Mouse (Mus musculus) gastrocnemius, adult 18-20 months (tissue): ENCODE data around the gene Map3k7cl. TPM values are rescaled to one million over a fixed set of nuclear protein-coding genes. Genes with fewer than 3 reads are reported as not detected.

Experiments used
- DNase-seq: peaks from one replicate; pipeline ENCODE4 v3.0.0; 2021; ENCODE audit warnings: low spot score
- long read RNA-seq, 2 experiments: library from polyadenylated mRNA; stranded (forward); transcript quantifications; one replicate each; pipeline ENCODE4 v2.0.0; 2021
- total RNA-seq, 2 experiments: library from RNA; stranded (reverse); gene quantifications; 2 replicates each; pipeline ENCODE4 v1.2.3; 2021

The Map3k7cl gene
- total RNA-seq = 10 to 100 TPM in 1 of 2 experiments, 1 to 10 TPM in 1; 8.2 to 11.4 TPM
- long read RNA-seq, experiment 1, partial matches to known transcripts = 0 of 3 reads
- long read RNA-seq, experiment 1, other reads (novel, unspliced or antisense) = 1 of 3 reads
- long read RNA-seq, experiment 2, partial matches to known transcripts = 0 of 3 reads
- long read RNA-seq, experiment 2, other reads (novel, unspliced or antisense) = 1 of 3 reads

DNA sequence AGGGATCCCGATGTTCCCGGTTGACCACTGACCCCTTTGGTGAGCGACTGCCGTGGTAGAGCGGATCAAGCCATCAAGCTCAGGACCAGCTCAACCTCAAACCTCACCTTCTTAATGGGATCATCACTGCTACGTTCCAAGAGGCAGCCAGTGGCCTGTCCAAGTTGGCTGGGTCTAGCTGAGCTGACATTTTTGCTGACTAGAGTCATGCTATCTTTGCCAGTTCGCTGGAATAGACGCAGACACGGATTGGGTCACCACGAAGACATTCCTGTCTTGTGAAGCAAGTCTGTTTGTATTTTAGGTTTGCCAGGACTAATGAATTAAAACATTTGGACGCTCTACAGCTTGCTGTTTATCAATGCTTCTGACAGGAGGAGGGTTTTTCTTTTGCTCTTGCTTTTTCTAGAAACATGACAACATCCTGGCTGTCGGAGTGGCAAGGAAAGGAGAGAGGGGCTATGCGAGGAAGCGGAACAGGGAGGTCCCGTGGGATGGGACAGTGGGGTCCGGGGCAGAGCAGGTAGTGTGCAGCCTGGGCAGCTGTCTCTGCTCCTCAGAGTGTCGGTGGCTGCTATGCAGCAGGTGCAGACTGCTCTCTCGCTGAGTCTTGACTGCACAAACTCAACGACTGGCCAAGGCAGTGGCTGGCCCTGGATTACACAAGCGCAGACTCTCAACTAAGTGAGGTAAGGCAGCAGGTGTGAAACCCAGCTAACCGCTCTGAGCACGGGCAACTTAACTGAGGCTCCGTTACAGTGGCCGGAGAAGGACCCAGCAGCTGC, at the start of gene Map3k7cl:
Gene Map3k7cl (plus strand): TSS at position 424 of the 785 bp plus-strand sequence.
- DNase-seq = peak; percentile 70

DNA sequence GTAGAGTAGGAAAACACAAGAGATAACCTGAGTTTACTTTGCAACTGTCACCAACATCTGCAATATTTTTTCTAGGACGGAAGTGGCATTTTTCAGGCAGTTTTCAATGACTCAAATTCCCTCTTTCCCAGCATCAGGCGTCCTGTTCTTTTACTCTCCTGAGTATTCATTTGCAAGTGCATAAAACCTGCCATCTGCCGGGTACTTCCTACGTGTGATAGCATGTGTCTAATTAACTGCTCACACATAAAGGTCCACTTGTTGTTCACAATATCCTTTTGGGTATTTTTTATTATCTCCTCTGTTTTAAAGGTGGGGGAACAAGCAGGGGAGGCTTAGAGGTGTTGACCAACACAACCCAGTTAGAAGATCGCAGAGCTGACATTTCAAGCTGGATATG, 41.4 kb upstream of the Map3k7cl start:
- no peak for DNase-seq

DNA sequence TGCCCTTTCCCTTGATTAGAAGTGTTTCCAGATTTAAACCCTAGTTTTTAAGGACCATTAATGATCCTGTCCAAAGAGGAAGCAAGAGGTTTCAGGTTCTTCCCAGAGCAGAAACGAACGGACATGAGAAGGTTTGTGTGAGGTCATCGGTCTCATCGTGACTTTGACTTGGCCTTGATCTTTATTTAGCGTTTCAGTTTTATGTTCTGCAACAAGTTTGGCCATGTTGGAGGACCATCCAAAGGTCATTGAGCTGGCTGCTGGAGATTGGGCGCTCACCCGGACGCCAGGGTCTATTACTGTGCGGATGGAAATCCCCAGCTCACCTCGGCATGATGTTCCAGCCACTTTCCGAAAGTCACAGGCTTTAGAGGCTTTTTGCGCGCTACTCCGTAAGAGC, 40.8 kb upstream of the Map3k7cl start:
- DNase-seq = peak; percentile 20

DNA sequence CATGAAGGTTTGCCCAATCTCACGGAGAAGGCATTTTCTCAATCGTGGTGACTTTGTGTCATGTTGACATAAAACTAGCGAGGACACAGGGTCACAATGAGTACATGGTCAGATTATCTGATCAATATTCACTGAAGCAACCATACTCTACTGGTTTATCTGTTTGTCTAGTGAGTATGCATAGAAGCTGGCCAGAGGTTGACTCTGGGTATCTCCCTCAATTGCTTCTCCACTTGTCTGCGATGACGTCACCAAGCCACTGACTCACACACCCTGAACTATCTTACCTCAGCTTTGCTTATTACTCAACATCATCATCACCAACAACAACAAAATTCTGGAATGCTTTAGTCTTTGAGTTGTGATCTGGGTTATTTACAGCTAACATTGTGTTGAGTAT, 28.9 kb upstream of the Map3k7cl start:
- no peak for DNase-seq

DNA sequence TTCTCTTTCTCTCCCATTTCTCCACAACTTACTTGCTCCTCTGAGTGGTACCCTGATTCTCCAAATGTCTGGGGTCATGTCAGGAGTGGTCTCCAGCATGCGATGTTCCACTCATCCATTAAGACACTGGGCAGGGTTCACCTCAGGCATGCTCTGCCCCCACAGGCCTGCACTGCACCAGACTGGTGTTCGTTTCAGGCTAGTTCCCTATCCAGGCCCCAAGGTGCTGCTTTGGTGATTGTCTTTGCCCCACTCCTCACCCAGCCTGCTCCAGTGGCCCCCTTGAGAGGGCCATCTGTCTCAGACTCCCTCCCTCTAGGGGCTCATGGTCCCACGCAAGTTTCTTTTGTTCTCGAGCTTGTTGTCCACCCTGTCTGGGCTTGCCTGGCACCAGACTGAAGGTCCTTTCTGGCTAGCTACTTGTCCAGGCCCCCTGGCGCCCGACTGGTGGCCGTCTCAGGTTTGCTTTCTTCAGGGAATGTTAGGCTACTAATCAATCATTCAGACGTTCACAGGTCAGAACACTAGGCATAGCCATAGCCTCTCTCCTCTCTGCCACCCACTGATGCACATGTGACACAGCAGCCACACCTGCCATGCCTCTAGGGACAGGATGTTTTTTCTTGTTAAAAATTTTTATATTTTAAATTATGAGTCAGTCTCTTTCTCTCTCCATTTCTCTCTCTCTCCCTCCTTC, 25.4 kb upstream of the Map3k7cl start:
- DNase-seq = no peak

DNA sequence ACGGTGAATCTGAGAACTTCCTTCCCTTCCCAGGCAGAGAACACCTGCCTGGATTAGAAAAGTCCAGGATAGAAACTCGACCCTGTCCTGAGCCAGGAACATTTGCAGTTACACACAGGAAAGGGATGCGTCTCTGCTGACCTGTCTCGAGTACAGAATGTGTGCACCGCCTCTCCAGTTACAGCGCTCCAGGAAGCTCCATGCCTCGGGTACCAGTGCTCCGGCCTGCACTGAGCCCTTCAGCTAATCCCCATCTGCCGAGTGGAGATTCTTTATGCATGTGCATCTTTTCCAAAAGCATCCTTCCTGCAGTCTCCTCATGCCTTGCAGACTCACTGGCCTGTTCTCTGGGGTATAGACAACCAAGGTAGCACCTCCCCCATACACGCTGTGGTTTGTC, 24.4 kb upstream of the Map3k7cl start:
- no peak for DNase-seq

DNA sequence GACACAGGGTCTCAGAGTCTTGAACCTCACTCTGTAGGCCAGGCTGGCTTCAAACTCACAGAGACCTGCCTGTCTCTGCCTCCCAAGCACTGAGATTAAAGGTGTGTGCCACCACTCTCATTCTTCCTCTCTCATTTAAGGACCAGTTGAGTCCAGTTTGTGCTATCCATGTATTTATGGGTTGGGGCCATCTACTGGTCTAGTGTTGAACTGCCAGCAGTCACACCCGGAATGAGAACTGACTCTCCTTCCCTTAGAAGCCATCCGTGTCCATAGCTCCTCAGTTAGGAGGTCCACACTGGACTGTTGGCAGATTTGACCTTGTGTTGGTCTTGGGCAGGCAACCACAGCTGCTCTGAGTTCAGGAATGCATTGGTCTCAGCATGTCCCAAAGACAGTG, 4.8 kb upstream of the Map3k7cl start:
- DNase-seq = no peak

DNA sequence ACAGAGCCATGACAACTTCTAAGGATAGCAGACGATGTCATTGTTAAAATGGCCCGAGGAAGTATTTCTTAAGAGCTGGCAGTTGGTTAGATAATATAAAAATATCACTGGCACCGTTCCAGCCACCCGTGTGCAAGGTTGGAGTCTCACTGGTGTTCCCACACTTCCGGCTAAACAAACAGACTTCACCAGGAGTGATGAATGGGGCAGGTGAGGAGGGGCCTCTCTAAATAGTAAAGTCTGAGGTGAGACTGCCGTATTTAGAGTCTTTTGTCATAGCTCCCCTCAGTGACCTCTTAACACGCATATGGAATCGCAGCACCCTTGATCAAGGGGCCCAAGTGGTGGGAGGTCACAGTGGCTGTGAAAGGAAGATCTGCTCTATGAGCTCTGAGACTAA, 3.2 kb downstream of the Map3k7cl start:
- DNase-seq = no peak

DNA sequence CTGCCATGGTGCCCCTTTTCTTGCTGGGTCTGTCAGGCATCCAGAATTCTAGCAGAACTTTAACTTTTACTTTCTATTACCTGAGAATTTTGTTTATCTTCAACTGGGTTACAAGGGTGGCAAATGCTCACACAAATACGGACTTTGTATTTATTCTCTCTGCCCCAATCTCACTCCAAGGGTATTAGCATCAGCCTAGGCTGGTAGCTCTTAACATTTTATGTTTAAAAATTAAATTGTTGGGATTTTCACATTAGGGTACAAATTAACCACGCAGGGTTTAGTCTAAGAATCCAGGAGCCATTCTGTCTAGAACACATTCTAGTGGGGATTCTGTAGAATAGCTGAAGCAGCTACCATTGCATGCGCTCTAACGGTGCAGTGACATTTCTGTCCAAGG, 8.4 kb downstream of the Map3k7cl start:
- DNase-seq = no peak

DNA sequence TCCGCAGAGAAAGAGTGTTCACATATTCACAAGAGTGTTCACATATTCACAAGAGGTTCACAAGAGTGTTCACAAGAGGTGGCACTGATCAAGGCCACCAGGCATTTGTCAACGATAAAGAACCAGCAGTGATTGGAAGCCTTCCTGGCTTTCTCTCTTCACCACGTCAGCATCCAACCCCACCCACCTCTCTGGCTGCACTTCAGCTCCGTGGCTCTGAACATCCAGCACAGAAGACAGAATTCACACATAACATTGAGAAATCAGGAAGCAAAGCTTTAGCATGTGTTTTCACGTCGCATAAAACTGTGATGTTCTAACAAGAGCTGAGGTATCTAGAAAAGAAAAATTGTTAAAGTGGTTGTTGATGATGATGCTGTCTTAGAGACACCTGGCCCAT, 10.4 kb downstream of the Map3k7cl start:
- DNase-seq = no peak

DNA sequence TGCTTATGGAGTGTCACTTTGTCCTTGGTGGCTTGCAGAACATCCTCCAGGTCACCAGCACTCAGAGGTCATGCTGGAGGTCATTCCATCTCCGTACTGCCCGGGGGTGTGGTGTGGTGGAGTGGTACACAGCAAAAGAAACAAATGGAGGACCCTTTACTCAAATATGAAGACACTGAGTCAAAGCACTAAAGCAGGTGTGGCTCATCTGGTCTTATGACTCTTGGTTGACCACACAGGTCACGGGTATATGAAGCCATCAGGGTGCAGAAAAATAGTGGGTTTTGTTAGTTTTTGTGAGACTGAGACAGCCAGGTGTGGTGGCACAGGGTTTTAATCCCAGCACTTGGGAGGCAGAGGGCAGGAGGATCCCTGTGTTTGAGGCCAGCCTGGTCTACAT, 11.4 kb downstream of the Map3k7cl start:
- DNase-seq = no peak

DNA sequence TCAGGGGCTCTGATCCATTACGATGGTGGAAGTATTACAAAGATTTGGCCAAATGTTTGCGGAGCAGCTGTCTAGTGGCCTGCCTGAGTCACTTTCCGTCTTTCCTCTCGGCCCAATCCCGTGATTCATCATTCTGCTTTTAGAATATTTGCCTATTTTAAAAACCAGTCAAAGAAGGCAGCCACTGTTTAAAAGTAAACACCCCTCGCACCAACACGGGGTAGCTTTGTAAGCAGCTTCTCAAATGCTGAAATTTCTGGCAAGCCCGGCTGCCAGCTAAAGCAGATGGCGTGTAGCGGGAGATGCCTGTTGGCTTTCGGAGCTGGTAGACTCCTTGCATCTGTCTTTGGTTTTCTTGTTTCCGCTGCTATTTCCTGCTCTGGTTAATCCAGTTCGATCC, 14.4 kb downstream of the Map3k7cl start:
- peak; percentile 25 for DNase-seq

DNA sequence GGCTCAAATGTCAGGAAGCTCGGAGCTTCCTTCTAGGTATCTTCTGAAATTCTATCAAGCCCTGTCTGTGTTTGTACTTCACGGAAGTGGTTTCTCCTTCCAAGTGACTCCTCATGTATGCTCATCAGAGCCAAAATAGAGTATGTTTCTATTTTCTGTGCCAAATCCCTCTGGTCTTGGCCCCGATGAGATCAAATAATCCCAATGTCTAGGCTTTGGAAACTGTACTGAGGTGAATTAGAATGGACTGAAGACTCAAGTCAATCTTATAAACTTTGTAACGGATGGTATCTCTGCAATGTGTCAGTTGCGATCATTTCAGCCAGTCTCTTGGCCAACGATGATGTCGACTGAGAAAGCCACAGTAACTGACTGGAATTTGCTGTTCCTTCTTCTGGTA, 15.1 kb downstream of the Map3k7cl start:
- no peak for DNase-seq

DNA sequence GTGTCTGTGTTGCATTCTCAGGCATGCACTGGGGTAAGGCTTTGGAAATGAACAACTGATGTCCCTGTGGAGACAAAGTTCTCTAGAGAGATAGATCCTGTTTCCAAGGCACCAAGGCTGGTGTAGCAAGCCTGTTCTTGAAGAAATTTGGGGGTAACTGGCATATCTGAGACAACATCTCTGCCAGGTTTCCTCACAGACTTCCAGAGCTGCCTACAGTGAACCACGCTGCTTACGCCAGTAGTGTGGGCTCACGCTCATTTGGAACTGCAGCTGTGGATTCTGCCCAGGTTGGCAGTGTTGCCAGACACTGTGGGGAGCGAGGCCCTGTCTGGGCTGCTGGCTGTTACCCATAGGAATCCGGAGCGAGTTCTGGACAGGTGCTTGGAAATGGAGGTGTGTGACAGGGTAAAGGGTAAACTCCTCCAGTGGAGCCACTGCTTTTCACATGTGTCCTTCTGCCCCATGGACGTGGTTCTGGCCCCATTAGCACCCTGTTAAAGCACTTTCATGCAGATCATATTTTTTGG, 16.5 kb downstream of the Map3k7cl start:
- no peak for DNase-seq

DNA sequence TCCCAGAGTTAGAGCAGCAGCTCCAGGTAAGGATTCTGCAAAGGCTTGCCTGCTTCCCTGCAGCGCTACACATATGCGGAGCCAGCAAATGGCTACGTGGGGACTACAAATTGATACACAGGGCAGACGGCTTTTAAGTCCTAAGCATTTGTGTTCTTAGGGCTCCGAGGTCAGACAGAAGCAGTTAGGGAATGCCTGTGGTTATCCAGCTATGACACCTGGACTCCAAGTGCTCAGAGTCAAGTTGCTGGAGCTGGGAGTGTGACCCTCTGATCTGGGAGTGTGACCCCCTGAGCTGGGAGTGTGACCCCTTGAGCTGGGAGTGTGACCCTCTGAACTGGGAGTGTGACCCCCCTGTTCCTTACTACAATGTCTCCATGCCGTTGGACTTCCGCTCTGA, 17.2 kb downstream of the Map3k7cl start:
- no peak for DNase-seq

DNA sequence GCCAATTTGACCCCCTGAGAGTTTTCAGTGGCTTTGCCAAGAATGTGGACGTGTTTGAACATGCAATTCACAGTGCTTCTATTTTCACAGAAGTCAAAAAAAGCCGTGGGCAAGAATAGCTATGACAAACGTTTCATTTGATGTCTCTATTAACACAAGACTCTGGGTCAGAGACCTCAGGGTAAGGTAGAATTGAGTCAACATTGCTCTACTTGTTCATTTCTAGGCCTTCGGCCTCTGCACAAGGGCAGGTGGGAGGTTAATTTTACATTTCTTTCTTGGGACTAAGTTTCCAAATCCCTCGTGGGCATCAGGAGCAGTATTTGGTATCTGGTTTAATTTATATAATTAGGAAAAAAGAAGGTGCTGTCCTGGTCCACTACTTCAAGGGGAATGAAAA, 20.3 kb downstream of the Map3k7cl start:
- DNase-seq = no peak

DNA sequence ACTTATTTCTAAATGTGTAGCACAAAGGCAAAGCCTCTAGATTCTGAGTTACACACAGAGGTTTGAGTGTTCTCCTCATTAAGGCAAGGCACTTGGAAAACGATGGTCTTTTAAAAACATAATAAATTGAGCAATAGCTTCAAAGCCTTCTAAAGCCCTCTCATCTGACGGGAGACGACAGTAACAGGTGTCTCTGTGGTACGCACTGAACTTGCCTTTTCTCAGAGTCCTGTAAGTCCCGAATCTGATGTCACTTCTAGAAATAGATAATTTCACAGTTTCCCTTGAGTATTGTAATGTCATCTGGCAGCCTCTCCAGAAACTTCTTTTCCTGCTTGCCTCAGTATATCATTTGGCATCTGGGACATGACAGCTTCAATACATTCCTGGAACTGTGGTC, 21.0 kb downstream of the Map3k7cl start:
- no peak for DNase-seq

DNA sequence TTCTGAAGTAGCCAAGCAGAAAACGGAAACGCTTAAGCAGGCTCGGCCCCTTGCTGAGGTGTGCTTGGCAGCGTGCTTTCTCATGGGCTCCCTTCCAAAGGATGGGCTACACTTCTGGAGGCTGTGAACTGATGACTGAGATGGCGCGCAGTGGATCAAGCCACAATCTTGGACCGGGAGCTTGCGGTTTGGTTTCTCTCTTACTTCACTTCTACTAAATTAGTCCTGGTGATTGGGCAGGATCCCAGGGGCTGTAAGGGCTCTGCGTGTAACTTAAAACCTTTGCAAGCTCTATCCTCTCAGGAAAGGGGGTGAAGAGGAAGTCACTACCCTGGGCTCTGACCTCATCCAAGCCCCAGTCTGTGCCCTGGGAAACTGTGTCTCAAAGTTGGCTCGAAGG, 22.5 kb downstream of the Map3k7cl start:
- DNase-seq = peak; percentile 53

DNA sequence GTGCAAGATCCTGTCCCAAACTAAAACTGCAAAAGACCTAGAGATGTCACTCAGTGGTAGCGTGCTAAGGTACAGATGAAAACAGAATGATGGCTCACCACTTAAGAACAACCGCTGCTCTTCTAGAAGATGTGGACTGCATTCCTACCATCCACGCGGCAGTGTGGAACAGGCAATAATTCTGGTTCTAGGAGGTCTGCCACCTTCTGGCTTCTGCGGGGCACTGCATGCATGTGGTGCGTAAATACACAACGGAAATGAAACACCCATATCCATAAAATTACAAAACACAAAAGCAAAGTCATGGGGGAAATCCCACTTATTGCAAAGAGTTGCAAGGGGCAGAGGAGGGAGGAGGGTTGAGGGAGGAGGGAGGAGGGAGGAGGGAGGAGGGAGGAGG, 25.8 kb downstream of the Map3k7cl start:
- DNase-seq = no peak

DNA sequence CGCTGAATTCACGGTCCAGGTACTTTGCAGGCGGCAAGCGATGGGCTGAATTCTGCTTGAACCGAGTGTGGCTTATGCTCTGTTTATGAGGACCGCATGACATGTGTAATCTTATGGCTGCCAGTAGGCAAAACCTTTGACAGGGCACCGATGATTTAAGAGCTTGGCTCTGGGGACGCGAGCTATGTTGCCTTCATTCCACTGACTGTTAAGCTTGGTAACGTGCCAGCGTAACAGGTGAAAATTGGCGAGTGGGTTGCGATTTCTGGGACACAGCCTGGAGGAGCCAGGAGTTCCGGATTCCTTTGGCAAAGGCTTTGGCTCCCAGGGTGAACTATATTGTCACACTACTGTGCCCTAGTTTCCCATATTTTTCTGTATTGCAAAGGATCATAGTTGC, 26.3 kb downstream of the Map3k7cl start:
- no peak for DNase-seq

DNA sequence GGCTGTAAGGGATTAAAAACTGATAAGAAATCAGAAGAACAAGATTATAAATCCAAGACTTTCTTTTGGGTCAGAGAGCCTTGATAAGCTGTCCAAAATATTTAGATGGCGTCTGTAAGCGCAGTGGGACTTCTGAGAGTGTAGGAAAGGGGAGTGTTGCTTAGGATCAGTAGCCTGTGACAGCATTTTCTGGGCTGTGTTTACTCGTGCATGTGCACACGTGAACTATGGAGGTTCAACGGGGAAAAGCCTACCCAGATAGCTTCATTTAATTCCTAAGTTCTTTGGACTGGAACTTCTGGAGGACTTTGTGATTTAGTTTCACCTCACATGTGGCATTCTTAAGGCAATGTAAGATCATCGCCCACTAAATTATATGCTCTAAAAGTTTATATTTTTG, 29.6 kb downstream of the Map3k7cl start:
- no peak for DNase-seq

DNA sequence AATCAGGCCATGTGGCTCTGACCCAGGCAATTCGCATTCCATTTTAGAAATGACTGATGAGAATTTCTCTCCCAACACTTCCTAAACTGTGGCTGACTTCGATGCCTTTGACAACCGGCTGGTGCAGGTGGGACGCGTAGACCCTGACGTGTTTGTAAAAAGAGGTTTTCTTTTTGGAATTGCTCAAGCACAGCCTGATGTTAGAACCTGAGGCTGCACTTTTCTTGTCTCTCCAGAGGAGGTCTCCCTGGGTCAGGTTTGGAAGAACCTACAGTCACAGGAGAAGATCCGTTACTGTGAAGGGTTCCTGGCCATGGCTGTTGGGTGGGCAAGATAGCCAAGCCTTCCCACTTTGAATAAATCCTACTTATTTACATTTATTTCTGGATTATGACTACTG, 31.5 kb downstream of the Map3k7cl start:
- no peak for DNase-seq
